Mouse (Mus musculus) heart, adult 2 months (tissue): ENCODE data around the gene Ly6g6e. TPM values are rescaled to one million over a fixed set of nuclear protein-coding genes. Genes with fewer than 3 reads are reported as not detected.

Experiments used
- DNase-seq, 2 experiments: peaks; one replicate each; pipeline ENCODE4 v3.0.0; 2021
- H3K27ac ChIP-seq: fragments of 200-600 bp; 2 replicates; pipeline ENCODE4 v1.8.1; 2022
- H3K27me3 ChIP-seq: fragments of 200-500 bp; 2 replicates; pipeline ENCODE4 v1.6.1; 2012; ENCODE audit warnings: mild to moderate bottlenecking, low read length, inconsistent platforms, mixed read lengths; ENCODE audit not compliant: control insufficient read depth, insufficient read depth
- H3K36me3 ChIP-seq: fragments of 200-500 bp; 2 replicates; pipeline ENCODE4 v1.6.1; 2012; ENCODE audit warnings: low read length, inconsistent platforms; ENCODE audit not compliant: control insufficient read depth, insufficient read depth
- H3K4me1 ChIP-seq: fragments of 200-500 bp; 2 replicates; pipeline ENCODE4 v1.6.1; 2011; ENCODE audit warnings: low read length; ENCODE audit not compliant: control insufficient read depth, insufficient read depth
- H3K4me3 ChIP-seq: fragments of 200-600 bp; 2 replicates; pipeline ENCODE4 v1.8.1; 2022
- H3K79me2 ChIP-seq: fragments of 200-500 bp; replicated peaks from 2 replicates; pipeline ENCODE4 v1.6.1; 2012; ENCODE audit warnings: mild to moderate bottlenecking, inconsistent platforms, low read length, moderate library complexity, mixed read lengths; ENCODE audit not compliant: control insufficient read depth, insufficient read depth
- H3K9ac ChIP-seq: fragments of 200-500 bp; 2 replicates; pipeline ENCODE4 v1.6.1; 2012; ENCODE audit warnings: low read depth, mild to moderate bottlenecking, control low read depth, inconsistent platforms, low read length, mixed read lengths
- CTCF ChIP-seq: fragments of 200-600 bp; IDR thresholded peaks from 2 replicates; pipeline ENCODE4 v1.8.1; 2022; ENCODE audit warnings: antibody characterized with exemption, mild to moderate bottlenecking, moderate library complexity
- EP300 ChIP-seq: fragments of 200-500 bp; IDR thresholded peaks from 2 replicates; pipeline ENCODE4 v1.6.1; 2011; ENCODE audit warnings: low read depth, low read length, control low read depth; ENCODE audit not compliant: insufficient read depth
- POLR2A ChIP-seq: fragments of 200-500 bp; IDR thresholded peaks from 2 replicates; pipeline ENCODE4 v1.6.1; 2011; ENCODE audit warnings: mild to moderate bottlenecking, low read depth, low read length, control low read depth; ENCODE audit not compliant: insufficient read depth
- WGBS: fragments of 180-500 bp; shearing (Covaris S2); methylation state at CpG from one replicate; pipeline ENCODE4 v1.1.7; 2018; 5-methylcytosine and 5-hydroxymethylcytosine counted together
- intact Hi-C: fragments of 180-260 bp; cut with DNase I; formaldehyde crosslinking; loops from one replicate; pipeline ENCODE4 v1.15.1; 2025
- polyA plus RNA-seq: library from polyadenylated mRNA; depleted of rRNA; stranded (reverse); fragments of >200 nt; gene quantifications from 2 replicates; pipeline ENCODE4 v1.2.3, GENCODE M21; 2012
- total RNA-seq, 2 experiments: library from RNA; stranded (reverse); gene quantifications; 2 replicates each; pipeline ENCODE4 v1.2.3; 2021

The Ly6g6e gene
- total and polyA plus RNA-seq, 3 experiments, result 0.41 TPM; not detected in 2

GRCm38 (mm10) chr17:35090166-35090932 is 13.6 kb downstream of the Ly6g6e start:
- WGBS, result 32% methylated on average over 8 of the region's 8 CpGs
- H3K4me3 ChIP-seq, result peak overlapping the region; percentile 95
- TF ChIP-seq EP300, result no peak
- TF ChIP-seq POLR2A, result no peak
- no peak for TF ChIP-seq CTCF
- H3K27me3 ChIP-seq, result no peaks in the 10 kb centered on the region
- DNase-seq, result peak; percentile 42 to 43
- H3K27ac ChIP-seq, result peak overlapping the region; percentile 99
- intact Hi-C loops, result loop anchor here (2.0 kb wide), 1 partner anchor 30 kb away; the partner anchor contains the start of gene Gpank1
- H3K79me2 ChIP-seq, result no peaks in the 10 kb centered on the region
- H3K9ac ChIP-seq, result peak overlapping the region; percentile 11
- peaks cover 1% of the 10 kb centered on the region; the same call in 1 of the 2 replicates for H3K4me1 ChIP-seq
- H3K36me3 ChIP-seq, result no peaks in the 10 kb centered on the region

- H3K79me2 ChIP-seq, result no peaks in the 10 kb centered on the region
- TF ChIP-seq POLR2A (no peak), EP300 (no peak), CTCF (no peak)
- H3K27ac ChIP-seq, result no peak overlapping the region
- DNase-seq, result no peak
- intact Hi-C loops, result no loop called here
- no peaks in the 10 kb centered on the region for H3K36me3 ChIP-seq
- 82% methylated on average over 14 of the region's 14 CpGs for WGBS
- H3K9ac ChIP-seq, result no peak overlapping the region
- H3K4me3 ChIP-seq, result no peak overlapping the region
- peaks cover 1% of the 10 kb centered on the region; the same call in 1 of the 2 replicates for H3K4me1 ChIP-seq
- no peaks in the 10 kb centered on the region for H3K27me3 ChIP-seq
Observed at GRCm38 (mm10) chr17:35092403-35093198, 15.9 kb downstream of the Ly6g6e start.

GRCm38 (mm10) chr17:35094475-35095365 is 18.0 kb downstream of the Ly6g6e start:
- TF ChIP-seq POLR2A, result no peak
- no peak for TF ChIP-seq CTCF
- no peak for TF ChIP-seq EP300
- no peaks in the 10 kb centered on the region for H3K36me3 ChIP-seq
- H3K27me3 ChIP-seq, result no peaks in the 10 kb centered on the region
- no peak overlapping the region for H3K9ac ChIP-seq
- H3K79me2 ChIP-seq, result no peaks in the 10 kb centered on the region
- H3K27ac ChIP-seq, result no peak overlapping the region
- DNase-seq, result no peak
- intact Hi-C loops, result no loop called here
- H3K4me3 ChIP-seq, result no peak overlapping the region
- 73% methylated on average over 15 of the region's 15 CpGs for WGBS
- peaks cover 1% of the 10 kb centered on the region; the same call in 1 of the 2 replicates for H3K4me1 ChIP-seq

GRCm38 (mm10) chr17:35096597-35096996 is 19.9 kb downstream of the Ly6g6e start:
- intact Hi-C loops, result no loop called here
- TF ChIP-seq POLR2A (no peak), CTCF (no peak), EP300 (no peak)
- DNase-seq, result no peak
- no peaks in the 10 kb centered on the region for H3K79me2 ChIP-seq
- H3K27me3 ChIP-seq, result no peaks in the 10 kb centered on the region
- no peak overlapping the region for H3K4me3 ChIP-seq
- no peak overlapping the region for H3K9ac ChIP-seq
- no peaks in the 10 kb centered on the region for H3K36me3 ChIP-seq
- H3K27ac ChIP-seq, result no peak overlapping the region
- WGBS, result 85% methylated on average over 12 of the region's 12 CpGs
- no peaks in the 10 kb centered on the region for H3K4me1 ChIP-seq

- no peaks in the 10 kb centered on the region for H3K27me3 ChIP-seq
- H3K9ac ChIP-seq, result no peak overlapping the region
- TF ChIP-seq CTCF (peak; percentile 39), POLR2A (no peak)
- H3K79me2 ChIP-seq, result no peaks in the 10 kb centered on the region
- intact Hi-C loops, result no loop called here
- no peaks in the 10 kb centered on the region for H3K36me3 ChIP-seq
- 84% methylated on average over 12 of the region's 12 CpGs for WGBS
- no peak for DNase-seq
- no peak overlapping the region for H3K27ac ChIP-seq
- H3K4me3 ChIP-seq, result no peak overlapping the region
- no peaks in the 10 kb centered on the region for H3K4me1 ChIP-seq
Observed at GRCm38 (mm10) chr17:35097164-35097655, 20.5 kb downstream of the Ly6g6e start.
